Mouse (Mus musculus) cerebral cortex, adult 2 months (tissue): ENCODE results near the gene Ifi27l2a.

Source experiments
- WGBS: fragments of 180-500 bp; shearing (Covaris S2); methylation state at CpG from one replicate; pipeline ENCODE4 v1.1.7; 2018; 5-methylcytosine and 5-hydroxymethylcytosine counted together

The Ifi27l2a gene

DNA sequence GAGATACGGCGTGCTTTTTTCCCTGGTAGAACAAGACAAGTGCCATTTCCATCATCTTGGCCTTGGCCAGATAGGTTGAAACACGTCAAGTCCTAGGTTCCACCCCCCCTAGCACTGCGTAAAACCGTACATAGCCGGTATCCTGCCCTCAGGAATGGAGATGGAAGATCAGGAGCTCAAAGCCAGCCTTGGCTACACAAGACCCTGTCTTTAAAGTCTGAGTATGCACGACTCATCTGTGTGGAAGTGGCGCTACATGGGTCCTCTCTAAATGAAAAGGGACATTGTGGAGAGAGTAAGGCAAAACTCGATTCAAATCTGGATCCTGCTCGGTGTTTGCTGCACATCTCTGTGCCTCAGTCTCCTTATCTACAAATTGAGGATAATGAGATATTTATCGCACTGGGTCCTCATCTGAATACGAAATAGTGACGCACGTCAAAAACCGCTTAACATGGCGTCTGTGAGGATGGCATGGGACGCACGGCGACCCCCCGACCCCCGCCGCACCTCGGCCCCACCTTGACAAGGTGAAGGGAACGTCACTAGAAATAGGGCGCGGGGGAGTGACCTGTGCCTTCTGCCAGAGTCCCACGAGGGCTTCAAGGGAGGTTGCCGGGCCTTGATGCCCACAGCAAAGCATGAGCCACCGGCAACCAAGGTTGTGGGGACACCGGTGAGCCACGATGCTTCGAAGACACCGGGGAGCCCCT, 18.3 kb downstream of the Ifi27l2a start:
- 5% methylated on average over 33 of the region's 33 CpGs for WGBS

DNA sequence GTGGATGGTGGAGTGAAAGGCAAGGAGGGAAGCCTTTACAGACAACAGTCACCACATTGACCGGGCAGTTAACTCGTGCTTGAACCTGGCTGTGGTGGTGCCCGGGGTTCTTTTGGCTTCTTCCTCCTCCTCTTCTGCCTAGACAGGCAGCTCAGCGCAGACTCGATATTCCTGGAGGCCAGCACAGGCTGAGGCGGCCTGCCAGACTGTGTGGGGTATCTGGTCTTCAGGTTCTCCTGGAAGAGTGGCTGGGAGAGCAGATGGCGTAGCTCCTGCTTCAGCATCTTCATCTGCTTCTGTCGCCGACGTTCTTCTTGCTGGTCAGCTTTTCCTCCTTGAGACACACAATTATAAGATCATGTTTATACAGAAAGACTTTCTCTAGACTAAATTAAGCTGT, 35.3 kb downstream of the Ifi27l2a start:
- 59% methylated on average over 10 of the region's 10 CpGs for WGBS

DNA sequence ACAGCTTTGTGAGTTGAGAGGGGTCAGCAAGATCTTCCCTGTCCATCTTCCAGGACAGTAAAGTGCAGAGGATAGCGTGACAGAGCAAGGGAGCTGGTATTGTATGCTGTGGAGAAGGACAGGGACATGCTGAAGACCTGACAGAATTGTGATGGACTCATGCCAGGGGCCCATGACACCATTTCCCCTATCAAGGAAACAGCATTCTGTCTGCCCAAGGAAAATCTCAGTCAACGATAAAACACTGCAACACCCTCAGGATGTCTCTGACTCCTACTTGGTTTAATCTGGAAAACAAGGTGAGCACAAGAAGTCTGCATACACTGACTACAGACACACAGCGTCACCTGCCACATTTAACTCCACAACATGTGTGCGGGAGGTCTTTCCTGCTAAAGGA, 35.8 kb downstream of the Ifi27l2a start, which contains the start of gene 9330161L09Rik:
Gene 9330161L09Rik, minus strand, starts transcription at position 101 of the 400 bp plus-strand sequence.
- WGBS: 68% methylated on average over 4 of the region's 4 CpGs

DNA sequence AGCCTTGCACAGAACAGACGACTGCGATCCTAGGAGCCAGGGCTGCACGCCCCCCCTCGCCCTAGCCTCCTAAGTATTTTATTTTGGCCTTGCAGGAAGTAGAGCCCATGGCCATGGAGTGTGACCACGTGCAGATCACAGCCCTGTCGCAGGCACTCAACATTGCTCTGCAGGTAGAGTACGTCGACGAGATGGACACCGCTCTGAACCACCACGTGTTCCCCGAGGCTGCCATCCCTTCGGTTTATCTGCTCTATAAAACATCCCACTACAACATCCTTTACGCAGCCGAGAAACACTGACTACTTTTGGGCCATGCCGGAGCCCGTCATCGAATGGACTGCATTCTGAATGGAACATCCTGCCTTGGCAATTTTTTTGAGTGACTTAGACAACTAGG, 39.3 kb downstream of the Ifi27l2a start:
- 84% methylated on average over 18 of the region's 18 CpGs for WGBS

DNA sequence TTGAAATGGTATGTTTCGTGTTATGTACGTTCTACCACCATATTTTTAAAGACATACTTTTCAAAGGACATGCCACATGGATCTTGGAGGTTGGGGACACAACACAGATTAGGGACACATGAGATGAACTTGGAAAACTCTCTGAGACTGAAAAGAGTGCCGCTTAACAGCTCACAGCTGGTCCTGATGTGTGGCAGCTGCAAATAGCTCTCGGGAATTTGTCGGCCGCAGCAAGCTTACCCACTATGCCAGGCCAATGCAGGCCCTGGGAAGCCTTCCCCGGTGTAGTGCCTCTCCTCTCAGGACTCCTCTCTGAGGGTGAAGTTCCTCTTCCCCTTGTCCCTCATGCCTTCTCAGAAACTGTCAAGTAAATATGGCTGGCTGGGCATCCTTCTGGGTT, 46.7 kb downstream of the Ifi27l2a start:
- WGBS: 76% methylated on average over 7 of the region's 7 CpGs

DNA sequence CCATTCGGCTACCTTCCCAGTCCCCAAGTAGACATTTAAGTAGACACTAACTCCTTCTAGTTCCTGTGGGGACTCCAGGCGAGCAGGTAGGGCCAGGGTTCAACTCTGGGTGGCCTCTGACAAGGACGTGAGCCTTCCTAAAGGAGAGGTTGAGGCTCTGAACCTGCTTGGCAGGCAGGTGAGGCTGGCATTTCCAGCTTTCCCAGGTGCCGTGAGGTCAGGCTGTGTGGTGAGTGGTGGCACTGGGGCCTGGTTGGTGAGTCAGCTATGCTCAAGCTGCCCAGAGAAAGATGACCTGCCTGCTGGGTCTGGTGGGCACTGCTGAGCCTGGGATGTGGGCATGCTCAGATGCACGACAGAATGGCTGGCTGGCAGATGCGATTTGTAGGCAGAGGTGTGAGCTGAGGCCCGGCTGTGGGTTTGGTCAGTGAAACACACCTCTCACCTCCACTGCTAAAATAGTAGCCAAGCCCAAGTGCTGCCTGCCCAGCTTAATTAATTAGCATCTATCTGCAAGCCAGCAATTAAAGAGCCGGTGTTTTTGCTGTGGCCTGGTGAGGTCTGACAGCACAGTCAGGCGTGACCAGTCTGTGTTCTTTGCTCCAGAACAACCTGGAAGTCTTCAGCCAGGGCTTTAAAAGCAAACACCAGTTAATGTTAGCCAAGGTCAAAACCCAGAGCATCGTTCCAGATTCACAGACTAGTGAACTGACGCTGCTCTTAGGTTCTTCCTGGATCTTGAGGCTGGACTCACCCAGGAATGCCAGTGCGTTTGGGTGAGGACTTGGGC, 47.8 kb downstream of the Ifi27l2a start:
- WGBS: 74% methylated on average over 12 of the region's 12 CpGs

DNA sequence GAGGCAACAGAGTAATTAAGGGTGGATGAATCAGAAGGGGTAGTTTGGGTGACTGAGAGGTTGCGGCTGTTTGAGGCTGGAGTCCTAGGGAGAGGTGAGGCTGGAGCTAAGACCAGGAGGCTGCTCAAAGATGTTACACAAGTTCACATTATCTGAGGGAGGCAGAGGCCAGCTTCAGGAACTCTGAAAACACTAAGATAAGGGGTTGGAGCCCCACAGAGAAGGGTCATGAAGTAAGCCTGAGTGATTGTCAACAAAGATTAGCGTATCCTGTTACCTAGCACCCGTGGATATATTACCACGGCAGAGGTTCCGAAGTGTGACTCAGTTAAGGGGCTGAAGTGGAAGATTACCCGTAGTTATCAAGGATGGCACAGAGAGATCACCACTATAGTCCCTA, 50.0 kb downstream of the Ifi27l2a start:
- 80% methylated on average over 6 of the region's 6 CpGs for WGBS
